Mouse (Mus musculus) forebrain, embryonic 14.5 days (tissue): ENCODE data around the gene 2510009E07Rik. TPM values are rescaled to one million over a fixed set of nuclear protein-coding genes. Genes with fewer than 3 reads are reported as not detected.
A peak's percentile ranks its signal among the peaks of the same experiment; 100 is the strongest.
"Not testable (repeated sequence)": the region's sequence is repeated elsewhere in the genome, so short reads cannot be mapped to it uniquely, and the experiment has no call there.

Experiments
- ATAC-seq: fragments of 200-750 bp; cut with Nextera tagmentation; 2 replicates; pipeline ENCODE4 v1.8.0; 2017; ENCODE audit warnings: mild to moderate bottlenecking, moderate library complexity
- DNase-seq: peaks from one replicate; pipeline ENCODE4 v3.0.0-alpha.2; 2015; ENCODE audit warnings: low spot score
- H3K27ac ChIP-seq: fragments of 300-500 bp; sonication (generic); 2 replicates; pipeline ENCODE4 v1.5.1; 2014; ENCODE audit warnings: low read depth, mild to moderate bottlenecking, control low read depth, low read length, moderate library complexity
- H3K27me3 ChIP-seq: fragments of 300-500 bp; sonication (generic); replicated peaks from 2 replicates; pipeline ENCODE4 v1.6.1; 2014; ENCODE audit warnings: low read length, control low read depth, mixed read lengths; ENCODE audit not compliant: control insufficient read depth, insufficient read depth
- H3K36me3 ChIP-seq: fragments of 300-500 bp; sonication (generic); 2 replicates; pipeline ENCODE4 v1.6.1; 2014; ENCODE audit warnings: low read length, control low read depth; ENCODE audit not compliant: control insufficient read depth, insufficient read depth
- H3K4me1 ChIP-seq: fragments of 300-500 bp; sonication (generic); 2 replicates; pipeline ENCODE4 v1.6.1; 2014; ENCODE audit warnings: antibody characterized with exemption, low read length, control low read depth; ENCODE audit not compliant: control insufficient read depth, insufficient read depth
- H3K4me2 ChIP-seq: fragments of 300-500 bp; sonication (generic); 2 replicates; pipeline ENCODE4 v1.6.1; 2014; ENCODE audit warnings: mild to moderate bottlenecking, control low read depth, low read length
- H3K4me3 ChIP-seq: fragments of 300-500 bp; sonication (generic); 2 replicates; pipeline ENCODE4 v1.5.1; 2014; ENCODE audit warnings: low read depth, low read length, control low read depth
- H3K9ac ChIP-seq: fragments of 300-500 bp; sonication (generic); 2 replicates; pipeline ENCODE4 v1.6.1; 2014; ENCODE audit warnings: mild to moderate bottlenecking, low read length, control low read depth, moderate library complexity
- H3K9me3 ChIP-seq: fragments of 300-500 bp; sonication (generic); replicated peaks from 2 replicates; pipeline ENCODE4 v1.6.1; 2016; ENCODE audit warnings: low read length, control low read depth, mixed read lengths; ENCODE audit not compliant: control insufficient read depth
- WGBS: fragments of 180-500 bp; shearing (Covaris S2); extraction: QIAGEN DNeasy Blood & Tissue Kit; methylation state at CpG from one replicate; pipeline ENCODE4 v1.1.7; 2014; 5-methylcytosine and 5-hydroxymethylcytosine counted together
- polyA plus RNA-seq: library from polyadenylated mRNA; unstranded; fragments of >200 nt; fragmentation: Nextera tagmentation; extraction: Ambion mirVana; gene quantifications from 2 replicates; pipeline ENCODE4 v1.2.1, GENCODE M21; 2014

2510009E07Rik gene
- polyA plus RNA-seq, 1 experiment from 2014 or later = 26.2 TPM

DNA sequence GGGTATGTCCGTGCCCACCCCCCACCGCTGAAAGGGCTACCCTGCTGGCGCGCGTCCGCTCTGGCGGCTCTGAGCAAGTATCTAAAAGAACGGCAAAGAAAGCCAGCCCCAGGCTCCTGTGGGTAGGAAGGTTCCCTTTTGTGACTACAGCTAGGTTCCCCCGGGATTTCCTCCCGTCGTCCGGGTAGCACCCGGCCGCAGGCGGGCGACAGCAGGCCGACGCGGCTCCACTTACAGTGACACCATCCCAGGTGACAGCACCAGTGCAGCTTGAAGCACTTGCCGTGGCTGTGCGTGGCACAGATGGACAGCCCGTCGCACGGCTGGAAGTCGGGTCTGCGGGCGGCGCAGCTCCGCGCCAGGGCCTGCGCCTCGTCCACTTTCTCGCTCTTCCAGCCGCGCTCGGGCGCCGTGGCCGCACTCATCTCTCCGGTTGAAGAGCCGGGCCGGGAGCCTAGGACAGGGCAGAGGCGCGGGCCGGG is 443 bp downstream of the 2510009E07Rik start:
- Histone ChIP-seq H3K9ac (peak overlapping the region; percentile 95), H3K27me3 (no peaks in the 10 kb centered on the region), H3K27ac (peak overlapping the region; percentile 94), H3K4me2 (peak overlapping the region; percentile 93), H3K36me3 (no peaks in the 10 kb centered on the region), H3K9me3 (no peaks in the 10 kb centered on the region), H3K4me1 (peaks cover 13% of the 10 kb centered on the region), H3K4me3 (peak overlapping the region; percentile 89)
- ATAC-seq = peak; percentile 80
- 0% methylated on average over 44 of the region's 45 CpGs for WGBS
- peak; percentile 68 for DNase-seq

DNA sequence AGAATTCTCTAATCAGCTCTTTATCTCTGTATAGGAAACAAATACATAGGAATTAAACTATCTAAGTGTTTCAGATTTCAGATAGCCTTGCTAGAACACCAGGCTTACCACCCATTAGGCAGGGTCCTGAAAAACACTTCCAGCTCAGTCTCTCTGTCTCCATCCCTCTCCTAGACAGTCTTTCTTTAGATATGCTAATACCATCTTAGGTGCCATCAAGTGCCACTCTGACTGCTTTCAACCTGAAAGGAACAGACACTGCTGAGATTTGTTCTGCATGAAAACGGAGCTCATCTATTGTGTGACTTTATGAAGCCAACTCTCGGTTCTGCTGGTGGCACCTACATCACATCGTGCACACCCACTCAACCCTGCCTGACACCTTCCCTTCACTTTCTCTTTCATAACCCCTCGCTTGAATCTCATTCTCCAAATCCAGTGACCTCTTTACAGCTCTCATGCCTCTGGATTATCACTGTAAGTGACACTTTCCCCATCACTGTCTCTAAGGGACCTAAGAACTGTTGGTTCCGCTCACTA is 4.2 kb downstream of the 2510009E07Rik start:
- Histone ChIP-seq H3K9ac (no peak overlapping the region), H3K4me1 (peaks cover 13% of the 10 kb centered on the region), H3K27me3 (no peaks in the 10 kb centered on the region), H3K4me2 (no peak overlapping the region), H3K4me3 (no peak overlapping the region), H3K27ac (no peak overlapping the region), H3K9me3 (no peaks in the 10 kb centered on the region), H3K36me3 (no peaks in the 10 kb centered on the region)
- ATAC-seq = no peak
- no peak for DNase-seq
- WGBS = 42% methylated on average over 5 of the region's 5 CpGs

DNA sequence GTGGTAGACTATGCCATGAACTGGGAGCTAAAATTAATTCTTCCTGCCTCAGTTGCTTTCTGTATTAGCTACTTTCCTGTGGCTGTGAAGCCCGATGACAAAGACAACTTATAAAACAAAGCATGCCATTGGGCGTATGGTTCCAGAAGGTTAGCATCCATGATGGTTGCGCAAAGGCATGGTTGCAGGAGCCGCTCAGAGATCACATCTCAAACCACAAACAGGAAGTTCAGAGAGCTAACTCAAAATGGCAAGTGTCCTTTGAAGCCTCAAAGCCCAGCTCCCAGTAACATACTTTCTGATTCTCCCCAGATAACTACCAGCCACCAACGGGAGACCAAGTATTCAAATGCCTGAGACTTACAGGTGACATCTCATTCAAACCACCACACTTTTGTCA is 5.3 kb downstream of the 2510009E07Rik start:
- no peak for ATAC-seq

GRCm38 (mm10) chr16:21687406-21687805 is 7.1 kb downstream of the 2510009E07Rik start:
- H3K27me3 ChIP-seq = no peaks in the 10 kb centered on the region
- 96% methylated on average over 5 of the region's 5 CpGs for WGBS
- H3K4me2 ChIP-seq = no peak overlapping the region
- H3K27ac ChIP-seq = no peak overlapping the region
- DNase-seq = no peak
- no peak overlapping the region for H3K4me3 ChIP-seq
- no peak for ATAC-seq
- no peaks in the 10 kb centered on the region for H3K36me3 ChIP-seq
- no peaks in the 10 kb centered on the region for H3K9me3 ChIP-seq
- H3K4me1 ChIP-seq = peaks cover 5% of the 10 kb centered on the region
- no peak overlapping the region for H3K9ac ChIP-seq

More for the DNA sequence above, 5.3 kb downstream of the 2510009E07Rik start:
- Histone ChIP-seq H3K9ac (no peak overlapping the region), H3K9me3 (no peaks in the 10 kb centered on the region), H3K4me2 (no peak overlapping the region), H3K27me3 (no peaks in the 10 kb centered on the region), H3K4me3 (no peak overlapping the region), H3K27ac (no peak overlapping the region), H3K4me1 (peaks cover 13% of the 10 kb centered on the region), H3K36me3 (no peaks in the 10 kb centered on the region)
- no peak for DNase-seq
- 96% methylated on average over 5 of the region's 5 CpGs for WGBS

DNA sequence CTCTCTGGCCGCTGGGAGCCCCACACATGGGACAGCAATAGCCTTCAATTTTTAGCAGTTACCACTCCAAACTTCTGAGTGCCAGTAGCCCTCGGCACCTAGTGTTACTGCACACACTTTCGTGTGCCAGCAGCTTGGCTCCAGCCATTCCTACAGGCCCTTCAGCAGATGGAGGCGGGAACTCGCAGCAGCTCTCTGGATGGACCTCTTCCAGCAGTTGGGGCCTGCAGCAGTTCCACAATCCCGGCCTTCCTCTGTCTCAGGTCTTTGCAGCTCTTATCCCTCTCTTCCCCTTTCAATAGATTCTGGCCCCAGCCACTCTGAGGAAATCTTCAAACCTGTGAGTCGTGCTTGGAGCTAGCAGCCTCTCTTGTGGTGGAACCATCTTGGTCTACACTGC is 17.7 kb downstream of the 2510009E07Rik start:
- no peaks in the 10 kb centered on the region for H3K4me1 ChIP-seq
- no peak overlapping the region for H3K9ac ChIP-seq
- H3K36me3 ChIP-seq = 0 out of 2 replicates have a peak, but pooled peaks cover 3% of the 10 kb centered on the region
- no peak overlapping the region for H3K27ac ChIP-seq
- no peak overlapping the region for H3K4me3 ChIP-seq
- H3K4me2 ChIP-seq = no peak overlapping the region
- 94% methylated on average over 7 of the region's 7 CpGs for WGBS
- DNase-seq (no peak), ATAC-seq (no peak)
- H3K27me3 ChIP-seq = no peaks in the 10 kb centered on the region
- H3K9me3 ChIP-seq = no peaks in the 10 kb centered on the region

DNA sequence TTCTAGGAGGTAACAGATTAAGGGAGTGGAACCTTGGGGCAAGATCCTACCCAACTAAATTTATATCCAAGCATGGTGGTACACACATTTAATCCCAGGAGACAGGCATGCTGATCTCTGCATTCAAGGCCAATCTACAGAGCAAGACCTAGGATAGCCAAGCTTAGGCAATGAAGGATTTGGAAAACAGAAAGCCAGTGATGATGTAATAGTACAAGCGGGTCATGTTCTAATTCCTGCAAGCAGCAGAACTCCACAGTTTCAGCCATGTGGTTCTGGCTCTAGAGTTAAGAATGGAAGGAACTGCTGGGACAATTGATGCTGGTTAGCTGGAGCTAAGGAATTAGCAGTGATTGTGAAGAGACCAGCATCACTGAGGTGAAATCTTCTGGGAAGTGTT is 20.8 kb downstream of the 2510009E07Rik start:
- not testable (repeated sequence) for H3K4me1 ChIP-seq, H3K27ac ChIP-seq, ATAC-seq, H3K4me2 ChIP-seq, DNase-seq, H3K9me3 ChIP-seq, H3K9ac ChIP-seq, H3K27me3 ChIP-seq, H3K36me3 ChIP-seq, H3K4me3 ChIP-seq
- 97% methylated on average over 1 of the region's 1 CpGs for WGBS

DNA sequence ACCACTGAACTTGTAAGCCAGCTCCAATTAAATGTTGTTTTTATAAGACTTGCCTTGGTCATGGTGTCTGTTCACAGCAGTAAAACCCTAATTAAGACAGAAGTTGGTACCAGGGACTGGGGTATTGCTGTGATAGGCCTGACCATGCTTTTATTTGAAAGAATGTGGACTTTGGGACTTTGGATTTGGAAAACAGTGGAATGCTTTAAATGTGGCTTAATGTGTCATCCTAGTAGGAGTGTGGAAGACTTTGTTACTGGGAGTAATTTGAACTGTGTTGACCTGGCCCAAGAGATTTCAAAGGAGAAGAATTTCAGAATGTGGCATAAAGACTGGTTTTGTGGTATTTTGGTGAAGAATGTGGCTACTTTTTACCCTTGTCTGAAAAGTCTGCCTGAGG is 21.4 kb downstream of the 2510009E07Rik start:
- not testable (repeated sequence) for H3K9me3 ChIP-seq, H3K9ac ChIP-seq, ATAC-seq, H3K4me1 ChIP-seq, H3K4me2 ChIP-seq, H3K36me3 ChIP-seq, H3K4me3 ChIP-seq, H3K27ac ChIP-seq, DNase-seq, H3K27me3 ChIP-seq

- H3K4me1 ChIP-seq = no peaks in the 10 kb centered on the region
- H3K9ac ChIP-seq = no peak overlapping the region
- H3K9me3 ChIP-seq = 0 out of 2 replicates have a peak, but pooled peaks cover 3% of the 10 kb centered on the region
- H3K27ac ChIP-seq = no peak overlapping the region
- no peak overlapping the region for H3K4me3 ChIP-seq
- WGBS = 85% methylated on average over 4 of the region's 4 CpGs
- 0 out of 2 replicates have a peak, but pooled peaks cover 3% of the 10 kb centered on the region for H3K36me3 ChIP-seq
- H3K4me2 ChIP-seq = no peak overlapping the region
- ATAC-seq (no peak), DNase-seq (no peak)
- H3K27me3 ChIP-seq = no peaks in the 10 kb centered on the region
Observed at GRCm38 (mm10) chr16:21671878-21672277, 22.6 kb downstream of the 2510009E07Rik start.

GRCm38 (mm10) chr16:21665423-21665986 is 29.0 kb downstream of the 2510009E07Rik start:
- no peak overlapping the region for H3K9ac ChIP-seq
- H3K4me1 ChIP-seq = peaks cover 13% of the 10 kb centered on the region
- DNase-seq = peak; percentile 43
- WGBS = 3% methylated on average over 4 of the region's 4 CpGs
- H3K36me3 ChIP-seq = no peaks in the 10 kb centered on the region
- H3K27me3 ChIP-seq = no peaks in the 10 kb centered on the region
- H3K27ac ChIP-seq = peak overlapping the region; percentile 45; the same call in 1 of the 2 replicates
- ATAC-seq = peak; percentile 57; the same call in 1 of the 2 replicates
- no peak overlapping the region for H3K4me3 ChIP-seq
- H3K9me3 ChIP-seq = 0 out of 2 replicates have a peak, but pooled peaks cover 3% of the 10 kb centered on the region
- peak overlapping the region; percentile 28 for H3K4me2 ChIP-seq
